Mouse (Mus musculus) spleen, adult 10 weeks (tissue): ENCODE data around the gene Tex12. TPM values are rescaled to one million over a fixed set of nuclear protein-coding genes. Genes with fewer than 3 reads are reported as not detected.

Experiments
- polyA plus RNA-seq: library from polyadenylated mRNA; stranded (reverse); fragments of 350-450 nt; fragmentation: Illumina TruSeq; extraction: RNeasy Lipid Tissue Mini Kit (QIAGEN cat#74804); gene quantifications from one replicate; pipeline ENCODE4 v1.2.3, GENCODE M21; 2015; ENCODE audit warnings: low replicate concordance; ENCODE audit not compliant: insufficient read depth

Gene Tex12
- polyA plus RNA-seq = not detected

DNA sequence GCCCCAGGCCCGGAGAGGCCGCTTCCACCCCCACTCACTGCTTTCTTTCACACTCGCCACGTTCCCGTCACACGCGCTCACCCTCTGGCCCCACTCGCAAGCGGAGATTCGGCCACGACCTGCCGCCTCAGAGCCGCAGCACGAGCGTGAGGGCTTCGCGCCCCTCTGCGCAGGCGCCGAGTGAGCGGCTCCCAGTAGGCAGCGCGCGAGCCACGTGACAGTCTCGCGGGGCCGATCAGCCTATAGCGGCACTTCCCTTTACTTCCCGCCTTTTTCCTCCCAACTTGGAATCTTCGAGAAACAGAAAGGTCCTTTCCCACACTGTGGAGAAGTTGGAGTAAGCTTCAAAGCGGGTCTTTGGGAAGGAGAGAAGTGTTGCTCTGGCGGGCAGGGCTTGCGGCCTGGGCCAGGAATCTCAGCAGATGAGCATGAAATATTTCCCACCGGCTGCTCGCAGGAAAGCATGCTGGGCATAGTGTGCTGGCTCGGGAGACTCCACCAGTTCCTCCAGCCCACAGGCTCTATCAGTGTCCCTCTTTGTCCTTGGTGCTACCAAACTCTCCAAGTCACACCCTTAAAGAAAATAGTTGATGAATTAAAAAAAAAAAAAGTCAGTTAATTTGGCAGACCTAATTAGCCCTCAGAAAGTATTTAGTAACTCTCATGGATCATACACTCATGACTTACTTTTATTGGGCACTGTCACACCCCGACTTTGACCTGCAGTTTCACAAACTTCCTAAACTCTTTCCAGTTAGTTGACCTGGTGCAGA lies at the start of gene Tex12:
TSS of gene Tex12 (minus strand) at position 181 of the 773 bp plus-strand sequence.

DNA sequence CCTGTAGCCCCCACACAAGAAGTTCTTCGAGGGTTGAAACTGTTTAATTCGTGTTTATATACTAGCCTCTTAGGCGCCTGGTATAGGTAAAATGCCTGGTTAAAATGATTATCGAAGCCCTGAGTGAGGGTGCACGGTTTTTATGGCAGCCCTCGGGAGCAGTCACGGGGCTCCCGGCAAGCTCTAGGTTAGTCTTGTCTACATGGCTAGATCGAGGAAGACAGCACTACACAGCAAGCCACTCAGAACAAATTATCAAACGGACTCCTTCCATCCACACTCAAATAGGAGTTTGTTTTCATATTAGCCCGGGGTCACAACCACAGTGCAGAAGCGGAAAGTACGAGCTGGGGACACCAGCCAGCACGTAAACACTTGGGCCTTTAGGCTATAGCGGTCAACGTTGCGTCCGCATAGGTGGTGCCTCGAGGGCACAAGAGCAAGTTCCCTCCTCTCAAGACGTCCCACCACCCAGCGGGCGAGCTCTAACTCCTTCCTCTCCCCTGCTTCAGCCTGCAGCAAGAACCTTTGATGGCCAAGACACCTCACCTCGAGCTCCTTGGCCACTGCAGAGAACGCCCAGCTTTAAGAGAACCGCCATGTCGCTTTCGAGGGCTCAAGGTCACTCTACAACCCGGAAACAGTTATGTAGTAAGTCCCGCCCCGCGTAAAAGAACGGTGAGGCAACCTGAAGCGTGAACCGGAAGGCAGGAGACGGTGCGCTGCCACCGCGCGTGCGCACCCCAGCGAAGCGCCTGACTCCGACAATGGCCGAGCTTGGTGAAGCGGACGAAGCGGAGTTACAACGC lies 42.3 kb upstream of the Tex12 start, which contains the start of the genes Sdhd and Timm8b:
TSS of gene Sdhd (minus strand) at position 624 of the 809 bp plus-strand sequence.
TSS of gene Timm8b (plus strand) at position 722 of the 809 bp plus-strand sequence.

DNA sequence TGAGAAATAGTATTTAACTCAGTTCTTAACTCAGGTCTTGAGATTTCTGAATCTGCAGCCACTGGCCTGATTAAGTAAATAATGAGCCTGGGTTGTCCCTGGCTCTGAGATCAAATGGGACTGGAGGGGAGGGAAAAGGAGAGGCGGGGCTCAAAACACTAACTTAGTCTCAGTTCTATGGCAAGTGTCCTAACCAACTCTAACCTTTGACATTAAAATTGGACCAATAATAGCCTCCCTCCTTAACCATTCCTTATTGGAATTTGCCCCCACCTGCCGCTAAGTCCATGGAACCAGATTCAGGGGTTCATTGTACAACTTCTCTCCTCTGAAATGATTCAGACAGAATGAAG lies 6.1 kb downstream of the Tex12 start, which contains the start of gene Bco2:
TSS of gene Bco2 (minus strand) at position 88 of the 353 bp plus-strand sequence.

GRCm38 (mm10) chr9:50554241-50555093 lies 6.7 kb downstream of the Tex12 start, which contains the start of gene Il18:
Il18 (plus strand) TSS chr9:50554827.

DNA sequence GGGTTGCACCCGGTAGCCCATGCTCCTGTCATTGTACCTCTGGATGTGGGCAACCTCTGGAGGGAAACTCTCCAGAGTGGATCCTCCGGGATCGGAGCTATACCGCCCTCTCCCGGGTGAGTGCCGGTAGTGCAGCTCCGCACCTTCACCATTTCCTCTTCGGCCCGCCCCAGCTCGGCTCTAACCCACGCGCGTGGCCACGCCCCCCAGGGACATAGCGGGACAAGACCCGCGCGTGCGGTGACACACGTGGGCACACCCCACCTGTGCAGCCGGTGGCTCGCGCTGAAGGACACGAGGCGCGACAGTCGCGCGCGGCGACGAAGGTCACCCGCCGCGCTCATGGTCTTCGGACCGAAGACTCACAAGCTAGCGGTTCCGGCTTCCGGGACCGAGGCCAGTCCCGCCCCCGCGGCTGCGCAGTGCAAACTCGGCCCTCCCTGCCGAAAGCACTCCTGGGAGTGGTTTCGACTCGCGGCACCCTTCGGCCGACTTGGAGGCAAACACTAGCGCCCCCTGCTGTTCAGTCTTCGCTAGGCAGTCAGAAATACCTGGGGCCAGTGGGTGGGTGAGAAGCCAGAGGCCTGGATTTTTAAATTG lies 32.7 kb downstream of the Tex12 start, which contains the start of gene Pts:
TSS of gene Pts (minus strand) at position 432 of the 600 bp plus-strand sequence.

Other genes starting within 250 kb of the Tex12 start
- 107 TPM for gene Rpl10-ps3, start 216.4 kb downstream of the Tex12 start, polyA plus RNA-seq
- not detected for gene Plet1, start 66.8 kb downstream of the Tex12 start, polyA plus RNA-seq
- gene Pts, start 32.6 kb downstream of the Tex12 start, polyA plus RNA-seq = 162 TPM
- gene Il18, start 6.5 kb downstream of the Tex12 start, polyA plus RNA-seq = 108 TPM
- 6.1 TPM for gene Bco2, start 6.1 kb downstream of the Tex12 start, polyA plus RNA-seq
- 117 TPM for gene Sdhd, start 42.5 kb upstream of the Tex12 start, polyA plus RNA-seq
- 80.7 TPM for gene Timm8b, start 42.6 kb upstream of the Tex12 start, polyA plus RNA-seq
- 2.5 TPM for gene Pih1d2, start 56.0 kb upstream of the Tex12 start, polyA plus RNA-seq
- gene Nkapd1, start 56.1 kb upstream of the Tex12 start, polyA plus RNA-seq = 49.6 TPM
- gene Dlat, start 98.5 kb upstream of the Tex12 start, polyA plus RNA-seq = 47.7 TPM
- gene Dixdc1, start 178.2 kb upstream of the Tex12 start, polyA plus RNA-seq = 0.40 TPM
- gene 2310030G06Rik, start 185.2 kb upstream of the Tex12 start, polyA plus RNA-seq = 1.6 TPM
- 14.9 TPM for gene Cryab, start 190.0 kb upstream of the Tex12 start, polyA plus RNA-seq
- gene Hspb2, start 191.0 kb upstream of the Tex12 start, polyA plus RNA-seq = 2.4 TPM
- gene Fdxacb1, start 206.9 kb upstream of the Tex12 start, polyA plus RNA-seq = 10.9 TPM
- 12.7 TPM for gene Alg9, start 213.7 kb upstream of the Tex12 start, polyA plus RNA-seq
- gene 1110032A03Rik, start 214.2 kb upstream of the Tex12 start, polyA plus RNA-seq = 30.0 TPM